Mouse (Mus musculus): ENCODE measurements around the gene Arfip1. TPM values are rescaled to one million over a fixed set of nuclear protein-coding genes. Genes with fewer than 3 reads are reported as not detected.

Gene Arfip1
- polyA plus RNA-seq, 1 experiment from 2014 or later, result 45.9 TPM

GRCm38 (mm10) chr3:84479293-84480005 lies 103.0 kb downstream of the Arfip1 start:
- Histone ChIP-seq H3K9ac (ENCODE audit: low read length) (peak overlapping the region; percentile 61), H3K4me2 (ENCODE audit: low read depth, low read length, severe bottlenecking) (peak overlapping the region; percentile 99), H3K27me3 (ENCODE audit: control insufficient read depth, insufficient read depth, low read length) (peaks cover 29% of the 10 kb centered on the region), H3K9me3 (ENCODE audit: control insufficient read depth, low read length) (no peaks in the 10 kb centered on the region), H3K36me3 (ENCODE audit: control insufficient read depth, insufficient read depth, low read length) (no peaks in the 10 kb centered on the region), H3K27ac (ENCODE audit: low read depth, low read length) (no peak overlapping the region), H3K4me3 (ENCODE audit: low read depth, low read length) (peak overlapping the region; percentile 60), H3K4me1 (replicated peaks; ENCODE audit: control insufficient read depth, insufficient read depth, low read length) (peaks cover 9% of the 10 kb centered on the region; the same call in 1 of the 2 replicates)
- WGBS, result under 1% methylated on average over 61 of the region's 61 CpGs
- DNase-seq (ENCODE audit: low spot score) (peak; percentile 74), ATAC-seq (replicated peaks; ENCODE audit: low FRiP score) (peak; percentile 58)

GRCm38 (mm10) chr3:84478896-84479292 lies 103.5 kb downstream of the Arfip1 start:
- Histone ChIP-seq H3K27ac (ENCODE audit: low read depth, low read length) (no peak overlapping the region), H3K4me2 (ENCODE audit: low read depth, low read length, severe bottlenecking) (peak overlapping the region; percentile 99), H3K36me3 (ENCODE audit: control insufficient read depth, insufficient read depth, low read length) (no peaks in the 10 kb centered on the region), H3K4me1 (replicated peaks; ENCODE audit: control insufficient read depth, insufficient read depth, low read length) (peaks cover 9% of the 10 kb centered on the region; the same call in 1 of the 2 replicates), H3K9ac (ENCODE audit: low read length) (peak overlapping the region; percentile 61; the same call in 1 of the 2 replicates), H3K27me3 (ENCODE audit: control insufficient read depth, insufficient read depth, low read length) (peaks cover 29% of the 10 kb centered on the region), H3K9me3 (ENCODE audit: control insufficient read depth, low read length) (no peaks in the 10 kb centered on the region), H3K4me3 (ENCODE audit: low read depth, low read length) (peak overlapping the region; percentile 60)
- ATAC-seq (replicated peaks; ENCODE audit: low FRiP score) (no peak), DNase-seq (ENCODE audit: low spot score) (no peak)
- 4% methylated on average over 12 of the region's 12 CpGs for WGBS

- WGBS, result 8% methylated on average over 7 of the region's 7 CpGs
- peaks cover 29% of the 10 kb centered on the region for H3K27me3 ChIP-seq (ENCODE audit: control insufficient read depth, insufficient read depth, low read length)
- H3K4me1 ChIP-seq (replicated peaks; ENCODE audit: control insufficient read depth, insufficient read depth, low read length), result peaks cover 9% of the 10 kb centered on the region; the same call in 1 of the 2 replicates
- no peak overlapping the region for H3K27ac ChIP-seq (ENCODE audit: low read depth, low read length)
- no peaks in the 10 kb centered on the region for H3K9me3 ChIP-seq (ENCODE audit: control insufficient read depth, low read length)
- H3K36me3 ChIP-seq (ENCODE audit: control insufficient read depth, insufficient read depth, low read length), result no peaks in the 10 kb centered on the region
- ATAC-seq (replicated peaks; ENCODE audit: low FRiP score) (no peak), DNase-seq (ENCODE audit: low spot score) (no peak)
- H3K4me2 ChIP-seq (ENCODE audit: low read depth, low read length, severe bottlenecking), result no peak overlapping the region
- H3K9ac ChIP-seq (ENCODE audit: low read length), result no peak overlapping the region
- H3K4me3 ChIP-seq (ENCODE audit: low read depth, low read length), result peak overlapping the region; percentile 60; the same call in 1 of the 2 replicates
These were observed 104.2 kb downstream of the Arfip1 start for GRCm38 (mm10) chr3:84478195-84478594.

- DNase-seq (ENCODE audit: low spot score), result no peak
- WGBS, result 89% methylated on average over 1 of the region's 1 CpGs
- Histone ChIP-seq H3K36me3 (ENCODE audit: control insufficient read depth, insufficient read depth, low read length) (no peaks in the 10 kb centered on the region), H3K9ac (ENCODE audit: low read length) (no peak overlapping the region), H3K27ac (ENCODE audit: low read depth, low read length) (no peak overlapping the region), H3K4me2 (ENCODE audit: low read depth, low read length, severe bottlenecking) (no peak overlapping the region), H3K9me3 (ENCODE audit: control insufficient read depth, low read length) (no peaks in the 10 kb centered on the region), H3K27me3 (ENCODE audit: control insufficient read depth, insufficient read depth, low read length) (peaks cover 29% of the 10 kb centered on the region), H3K4me3 (ENCODE audit: low read depth, low read length) (no peak overlapping the region), H3K4me1 (replicated peaks; ENCODE audit: control insufficient read depth, insufficient read depth, low read length) (peaks cover 9% of the 10 kb centered on the region; the same call in 1 of the 2 replicates)
- ATAC-seq (replicated peaks; ENCODE audit: low FRiP score), result no peak
These were observed 104.9 kb downstream of the Arfip1 start for GRCm38 (mm10) chr3:84477498-84477897.

GRCm38 (mm10) chr3:84474981-84475775 lies 107.2 kb downstream of the Arfip1 start:
- H3K36me3 ChIP-seq (ENCODE audit: control insufficient read depth, insufficient read depth, low read length), result no peaks in the 10 kb centered on the region
- no peak overlapping the region for H3K4me3 ChIP-seq (ENCODE audit: low read depth, low read length)
- no peak overlapping the region for H3K4me2 ChIP-seq (ENCODE audit: low read depth, low read length, severe bottlenecking)
- H3K27me3 ChIP-seq (ENCODE audit: control insufficient read depth, insufficient read depth, low read length), result peaks cover 24% of the 10 kb centered on the region
- H3K27ac ChIP-seq (ENCODE audit: low read depth, low read length), result no peak overlapping the region
- ATAC-seq (replicated peaks; ENCODE audit: low FRiP score) (no peak), DNase-seq (ENCODE audit: low spot score) (no peak)
- no peak overlapping the region for H3K9ac ChIP-seq (ENCODE audit: low read length)
- peaks cover 6% of the 10 kb centered on the region; the same call in 1 of the 2 replicates for H3K4me1 ChIP-seq (replicated peaks; ENCODE audit: control insufficient read depth, insufficient read depth, low read length)
- 88% methylated on average over 12 of the region's 12 CpGs for WGBS
- H3K9me3 ChIP-seq (ENCODE audit: control insufficient read depth, low read length), result no peaks in the 10 kb centered on the region

- Histone ChIP-seq H3K9ac (ENCODE audit: low read length) (no peak overlapping the region), H3K4me1 (replicated peaks; ENCODE audit: control insufficient read depth, insufficient read depth, low read length) (peaks cover 6% of the 10 kb centered on the region; the same call in 1 of the 2 replicates), H3K4me2 (ENCODE audit: low read depth, low read length, severe bottlenecking) (no peak overlapping the region), H3K36me3 (ENCODE audit: control insufficient read depth, insufficient read depth, low read length) (no peaks in the 10 kb centered on the region), H3K4me3 (ENCODE audit: low read depth, low read length) (no peak overlapping the region), H3K27ac (ENCODE audit: low read depth, low read length) (no peak overlapping the region), H3K9me3 (ENCODE audit: control insufficient read depth, low read length) (no peaks in the 10 kb centered on the region), H3K27me3 (ENCODE audit: control insufficient read depth, insufficient read depth, low read length) (peaks cover 22% of the 10 kb centered on the region)
- DNase-seq (ENCODE audit: low spot score) (no peak), ATAC-seq (replicated peaks; ENCODE audit: low FRiP score) (no peak)
- 87% methylated on average over 6 of the region's 6 CpGs for WGBS
These were observed 108.0 kb downstream of the Arfip1 start for GRCm38 (mm10) chr3:84474398-84474797.

GRCm38 (mm10) chr3:84472955-84473354 lies 109.5 kb downstream of the Arfip1 start:
- no peak for ATAC-seq (replicated peaks; ENCODE audit: low FRiP score)
- 82% methylated on average over 5 of the region's 5 CpGs for WGBS

GRCm38 (mm10) chr3:84472527-84472926 lies 109.9 kb downstream of the Arfip1 start:
- Histone ChIP-seq H3K4me2 (ENCODE audit: low read depth, low read length, severe bottlenecking) (no peak overlapping the region), H3K36me3 (ENCODE audit: control insufficient read depth, insufficient read depth, low read length) (no peaks in the 10 kb centered on the region), H3K4me3 (ENCODE audit: low read depth, low read length) (no peak overlapping the region), H3K9ac (ENCODE audit: low read length) (no peak overlapping the region), H3K27ac (ENCODE audit: low read depth, low read length) (no peak overlapping the region), H3K27me3 (ENCODE audit: control insufficient read depth, insufficient read depth, low read length) (peaks cover 6% of the 10 kb centered on the region), H3K9me3 (ENCODE audit: control insufficient read depth, low read length) (no peaks in the 10 kb centered on the region), H3K4me1 (replicated peaks; ENCODE audit: control insufficient read depth, insufficient read depth, low read length) (no peaks in the 10 kb centered on the region)
- ATAC-seq (replicated peaks; ENCODE audit: low FRiP score) (no peak), DNase-seq (ENCODE audit: low spot score) (no peak)
- WGBS, result 64% methylated on average over 3 of the region's 3 CpGs

More at GRCm38 (mm10) chr3:84472955-84473354, 109.5 kb downstream of the Arfip1 start:
- no peak for DNase-seq (ENCODE audit: low spot score)
- H3K9me3 ChIP-seq (ENCODE audit: control insufficient read depth, low read length), result no peaks in the 10 kb centered on the region
- no peaks in the 10 kb centered on the region for H3K4me1 ChIP-seq (replicated peaks; ENCODE audit: control insufficient read depth, insufficient read depth, low read length)
- no peaks in the 10 kb centered on the region for H3K36me3 ChIP-seq (ENCODE audit: control insufficient read depth, insufficient read depth, low read length)
- H3K27ac ChIP-seq (ENCODE audit: low read depth, low read length), result no peak overlapping the region
- H3K27me3 ChIP-seq (ENCODE audit: control insufficient read depth, insufficient read depth, low read length), result peaks cover 11% of the 10 kb centered on the region
- no peak overlapping the region for H3K9ac ChIP-seq (ENCODE audit: low read length)
- no peak overlapping the region for H3K4me2 ChIP-seq (ENCODE audit: low read depth, low read length, severe bottlenecking)
- no peak overlapping the region for H3K4me3 ChIP-seq (ENCODE audit: low read depth, low read length)

Data from forebrain, embryonic 11.5 days (tissue).